Mouse (Mus musculus): ENCODE measurements around the gene Gper1.
A peak's percentile ranks its signal among the peaks of the same experiment; 100 is the strongest.
"Not testable (repeated sequence)": the region's sequence is repeated elsewhere in the genome, so short reads cannot be mapped to it uniquely, and the experiment has no call there.

Gper1 gene

DNA sequence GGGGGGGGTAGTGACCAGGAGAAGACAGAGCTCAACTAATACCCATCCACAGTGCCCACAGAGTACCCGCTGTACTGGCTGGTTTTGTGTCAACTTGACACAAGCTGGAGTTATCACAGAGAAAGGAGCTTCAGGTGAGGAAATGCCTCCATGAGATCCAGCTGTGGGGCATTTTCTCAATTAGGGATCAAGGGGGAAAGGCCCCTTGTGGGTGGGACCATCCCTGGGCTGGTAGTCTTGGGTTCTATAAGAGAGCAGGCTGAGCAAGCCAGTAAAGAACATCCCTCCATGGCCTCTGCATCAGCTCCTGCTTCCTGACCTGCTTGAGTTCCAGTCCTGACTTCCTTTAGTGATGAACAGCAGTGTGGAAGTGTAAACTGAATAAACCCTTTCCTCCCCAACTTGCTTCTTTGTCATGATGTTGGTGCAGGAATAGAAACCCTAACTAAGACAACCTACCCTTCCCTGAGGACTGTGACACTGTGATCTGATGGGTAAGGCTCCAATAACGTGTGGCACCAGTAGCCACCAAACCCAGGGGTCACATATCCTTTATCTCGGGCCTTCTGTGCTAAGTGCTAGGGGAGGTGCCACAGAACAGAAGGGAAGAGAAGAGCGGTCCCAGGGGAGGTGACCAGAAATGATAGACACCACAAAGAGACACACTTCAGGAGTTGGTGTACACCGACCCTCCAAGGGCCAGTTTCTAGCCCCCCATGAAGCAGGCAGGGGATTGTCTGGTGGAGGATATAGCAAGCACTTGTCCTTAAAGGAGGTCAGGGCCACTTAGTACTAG is 32.4 kb upstream of the Gper1 start:
- DNase-seq (ENCODE audit: low spot score in 2 of 2): not testable (repeated sequence)

- DNase-seq (ENCODE audit: low spot score in 2 of 2): no peak
Measured at GRCm38 (mm10) chr5:139391309-139391990, 31.5 kb upstream of the Gper1 start.

DNA sequence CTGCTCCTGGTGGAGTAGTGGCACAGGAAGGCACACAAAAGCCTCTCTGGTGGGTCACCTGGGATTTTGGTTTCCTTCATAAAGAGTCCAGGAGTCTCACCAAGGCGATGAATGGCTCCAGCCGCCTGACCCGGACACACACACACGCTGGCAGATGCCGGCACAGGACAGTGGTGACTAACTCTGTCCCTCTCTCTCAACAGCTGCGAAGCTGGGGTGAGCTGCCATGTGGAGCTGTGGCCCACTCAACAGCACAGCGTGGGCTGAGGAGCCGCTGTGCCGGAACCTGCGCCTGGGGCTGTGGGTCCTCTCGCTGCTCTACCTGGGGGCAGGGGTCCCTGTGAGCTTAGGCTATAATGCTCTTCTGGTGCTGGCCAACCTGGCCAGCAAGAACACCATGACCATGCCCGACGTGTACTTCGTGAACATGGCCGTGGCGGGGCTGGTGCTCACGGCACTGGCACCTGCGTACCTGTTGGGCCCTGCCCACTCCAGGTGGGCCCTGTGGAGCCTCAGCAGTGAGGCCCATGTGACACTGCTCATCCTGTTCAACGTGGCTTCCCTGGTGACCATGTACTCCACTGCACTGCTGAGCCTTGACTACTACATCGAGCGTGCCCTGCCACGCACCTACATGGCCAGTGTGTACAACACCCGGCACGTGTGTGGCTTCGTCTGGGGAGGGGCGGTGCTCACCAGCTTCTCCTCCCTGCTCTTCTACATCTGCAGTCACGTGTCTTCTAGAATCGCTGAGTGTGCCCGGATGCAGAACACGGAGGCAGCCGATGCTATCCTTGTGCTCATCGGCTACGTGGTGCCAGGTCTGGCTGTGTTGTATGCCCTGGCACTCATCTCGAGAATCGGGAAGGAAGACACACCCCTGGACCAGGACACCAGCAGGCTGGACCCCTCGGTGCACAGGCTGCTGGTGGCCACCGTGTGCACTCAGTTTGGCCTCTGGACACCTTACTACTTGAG is 30.4 kb upstream of the Gper1 start:
- DNase-seq (ENCODE audit: low spot score in 2 of 2): no peak

DNA sequence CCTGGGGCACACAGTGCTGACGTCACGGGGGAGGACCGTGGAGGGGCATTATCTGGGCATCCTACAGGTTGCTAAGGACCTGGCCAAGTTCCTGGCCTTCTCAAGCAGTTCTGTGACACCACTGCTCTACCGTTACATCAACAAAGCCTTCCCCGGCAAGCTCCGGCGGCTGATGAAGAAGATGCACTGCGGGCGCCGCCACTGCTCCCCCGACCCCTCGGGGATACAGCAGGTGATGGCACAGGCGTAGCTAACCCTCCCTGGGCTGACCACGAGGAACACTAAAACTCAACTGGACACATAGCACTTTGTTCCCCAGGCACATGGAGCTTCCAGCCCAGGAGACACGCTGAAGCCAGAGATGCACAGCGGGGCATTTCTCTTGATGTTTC is 29.8 kb upstream of the Gper1 start:
- no peak for DNase-seq (ENCODE audit: low spot score in 2 of 2)

DNA sequence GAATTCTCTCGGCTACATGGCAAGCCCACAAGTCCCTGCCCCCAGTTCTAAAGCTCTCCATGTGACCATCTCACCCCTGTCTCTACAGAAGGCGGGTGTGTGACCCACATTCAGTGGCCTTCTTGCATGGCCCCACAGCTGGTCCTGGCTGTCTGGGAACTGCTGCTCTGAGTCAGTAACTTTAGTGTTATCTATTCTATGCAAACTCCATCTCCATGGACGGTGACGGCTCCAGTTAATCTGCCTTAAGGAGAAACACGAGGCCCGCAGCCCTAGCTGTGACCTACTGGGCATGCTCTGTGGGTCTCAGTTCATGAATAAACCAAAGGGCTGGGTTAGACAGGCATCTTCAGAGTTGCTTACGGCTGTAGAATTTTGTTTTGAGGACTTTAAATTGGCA is 28.6 kb upstream of the Gper1 start:
- DNase-seq (ENCODE audit: low spot score in 2 of 2): no peak

DNA sequence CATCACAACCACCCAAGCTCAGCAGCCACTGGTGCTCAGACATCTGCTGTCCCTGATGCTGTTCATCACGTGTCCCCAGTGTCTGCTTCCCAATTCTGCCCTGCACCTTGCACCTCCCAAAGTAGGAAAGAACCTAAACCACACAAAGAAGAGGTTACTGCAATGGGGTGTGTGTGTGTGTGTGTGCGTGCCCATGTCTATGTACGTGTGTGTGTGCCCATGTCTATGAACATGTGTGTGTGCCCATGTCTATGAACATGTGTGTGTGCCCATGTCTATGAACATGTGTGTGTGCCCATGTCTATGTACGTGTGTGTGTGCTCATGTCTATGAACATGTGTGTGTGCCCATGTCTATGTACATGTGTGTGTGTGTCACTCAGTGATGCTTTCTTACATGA is 27.4 kb upstream of the Gper1 start:
- no peak for DNase-seq (ENCODE audit: low spot score in 2 of 2)

DNA sequence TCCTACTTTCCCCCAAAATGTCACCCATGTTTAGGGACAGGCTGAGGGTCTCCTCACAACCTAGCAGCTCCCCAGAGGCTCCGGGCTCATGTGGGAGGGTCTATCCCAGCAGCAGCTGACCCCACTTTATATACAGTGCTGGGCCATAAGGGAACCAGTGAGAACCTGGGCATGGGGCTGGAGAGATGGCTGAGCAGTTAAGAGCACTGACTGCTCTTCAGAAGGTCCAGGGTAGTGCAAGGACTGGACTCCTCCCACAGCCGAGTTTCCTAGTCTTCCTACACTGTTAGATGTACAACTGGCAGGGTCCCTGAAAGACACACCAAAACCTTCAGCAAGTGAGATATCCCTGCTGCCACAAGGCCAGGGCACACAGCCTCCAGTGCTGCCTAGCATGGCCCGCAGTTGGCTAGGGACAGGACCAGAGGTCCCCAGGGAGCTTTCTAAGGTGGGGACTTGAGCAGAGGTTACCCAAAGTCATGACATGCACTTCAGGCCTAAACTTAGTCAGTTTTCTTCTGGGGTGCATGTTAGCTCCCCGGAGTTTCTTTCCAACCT is 25.5 kb upstream of the Gper1 start:
- DNase-seq (ENCODE audit: low spot score in 2 of 2): no peak

DNA sequence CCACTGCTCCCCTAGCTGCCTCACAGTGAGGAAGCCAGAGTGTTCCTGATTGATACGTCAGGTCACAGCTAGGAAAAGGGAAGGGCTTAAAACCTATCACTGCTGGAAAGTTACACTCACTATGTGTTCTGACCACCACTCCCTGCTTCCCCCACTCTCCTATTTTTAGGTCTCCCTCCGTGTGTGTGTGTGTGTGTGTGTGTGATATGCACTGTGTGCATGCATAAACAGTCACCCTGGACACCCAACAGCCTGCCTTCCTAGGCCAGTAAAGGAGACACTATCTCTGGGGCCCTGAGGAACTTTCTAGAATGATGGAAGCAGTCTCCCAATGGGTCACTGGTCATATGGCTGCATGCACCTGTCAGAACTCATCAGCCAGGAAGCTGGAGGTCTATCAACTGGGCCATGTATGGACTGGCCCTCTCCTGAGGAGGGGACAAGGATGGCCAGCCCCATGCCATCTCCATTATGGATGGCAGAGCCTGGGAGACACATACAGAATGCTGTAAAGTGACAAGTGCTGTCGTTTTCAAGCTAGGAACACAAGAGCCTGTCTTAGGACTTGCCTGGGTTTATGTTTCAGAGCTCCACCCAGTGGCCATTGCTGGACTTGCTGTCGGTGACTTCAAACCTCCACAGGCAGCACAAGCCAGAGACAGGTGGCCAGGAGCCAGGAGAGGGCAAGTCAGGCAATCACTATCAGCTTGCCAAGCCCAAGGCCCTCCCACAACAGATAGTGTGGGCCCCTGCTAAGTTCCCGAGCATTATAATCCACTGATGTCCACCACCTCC is 24.8 kb upstream of the Gper1 start:
- DNase-seq (ENCODE audit: low spot score in 2 of 2): peak; percentile 83 to 88

- DNase-seq (ENCODE audit: low spot score in 2 of 2): no peak
Measured at GRCm38 (mm10) chr5:139398786-139399185, 24.2 kb upstream of the Gper1 start.

DNA sequence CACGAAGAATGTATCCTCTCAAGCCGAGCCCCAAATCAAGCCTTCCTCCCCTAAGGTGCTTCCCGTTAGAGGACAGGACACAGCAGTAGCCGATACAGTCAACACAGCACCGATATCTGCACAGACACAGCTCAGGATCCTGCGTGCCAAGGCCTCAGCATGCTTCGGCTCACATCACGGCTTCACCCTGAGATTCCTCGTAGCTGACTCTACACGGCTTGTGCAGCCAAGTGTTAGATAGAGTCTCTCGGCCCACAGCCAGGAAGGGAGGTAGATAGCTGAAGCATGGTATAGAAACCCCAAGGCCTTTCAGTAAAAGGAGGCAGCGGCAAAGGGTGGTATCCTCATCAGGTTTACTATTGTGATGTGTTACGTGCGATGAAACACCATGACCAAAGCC is 23.0 kb upstream of the Gper1 start:
- no peak for DNase-seq (ENCODE audit: low spot score in 2 of 2)

GRCm38 (mm10) chr5:139402106-139402505 is 20.8 kb upstream of the Gper1 start:
- no peak for DNase-seq (ENCODE audit: low spot score in 2 of 2)

DNA sequence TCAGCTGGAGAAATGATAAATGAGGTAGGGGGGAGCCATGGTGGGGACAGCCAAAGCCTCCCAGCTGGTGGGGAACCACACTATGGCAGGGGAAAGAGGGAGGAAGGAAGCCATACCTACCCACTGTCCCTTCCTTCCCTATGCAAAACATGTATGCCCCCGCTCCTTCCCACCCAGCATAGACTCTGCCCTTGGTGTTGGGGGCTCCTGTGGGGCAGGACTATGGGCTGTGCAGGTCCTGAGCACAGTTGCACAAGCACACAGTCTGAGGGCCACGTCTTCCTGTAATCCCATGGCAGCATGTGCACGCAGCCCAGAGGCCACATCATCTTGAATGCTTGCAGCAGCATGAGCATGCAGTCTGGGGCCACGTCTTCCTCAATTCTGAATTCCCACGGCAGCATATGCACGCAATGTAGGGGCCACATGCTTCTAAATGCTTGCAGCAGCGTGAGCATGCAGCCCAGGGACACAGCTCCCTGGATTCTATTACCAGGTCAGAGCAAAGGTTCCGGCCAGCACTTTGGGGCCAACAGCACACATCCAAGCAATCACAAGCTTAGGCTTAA is 19.2 kb upstream of the Gper1 start:
- no peak for DNase-seq (ENCODE audit: low spot score in 2 of 2)

DNA sequence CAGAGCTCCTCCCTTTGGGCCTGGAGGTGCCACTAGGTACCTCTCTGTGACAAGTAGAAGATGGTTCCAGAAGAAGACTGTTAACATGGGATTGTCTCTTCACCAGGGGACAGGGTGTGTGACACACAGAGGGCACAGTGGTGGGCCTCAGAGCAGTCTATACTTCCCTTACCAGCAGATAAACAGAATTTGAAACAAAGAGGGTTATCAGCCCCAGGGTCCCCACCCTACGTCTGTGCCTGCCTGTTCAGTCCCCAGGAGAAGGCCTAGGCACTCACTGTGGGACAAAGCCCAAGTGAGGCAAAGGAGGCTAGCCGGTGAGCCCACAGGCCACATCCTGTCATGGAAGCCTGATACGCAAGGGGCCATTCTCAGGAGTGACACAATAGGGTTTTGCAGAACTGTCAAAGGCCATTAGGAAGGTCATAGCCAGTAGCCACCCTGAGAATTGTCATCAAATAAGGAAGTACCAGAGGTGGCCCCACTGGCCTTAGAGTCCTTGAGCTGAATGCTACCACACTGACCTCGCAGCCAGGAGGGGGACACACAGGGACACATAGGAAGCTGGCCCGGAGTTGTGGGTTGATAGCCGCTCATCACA is 18.1 kb upstream of the Gper1 start, which contains the start of gene C130050O18Rik:
C130050O18Rik (plus strand) TSS at position 480 of the 601 bp plus-strand sequence.
- DNase-seq (ENCODE audit: low spot score in 2 of 2): peak in 1 of 2 experiments; percentile 43

DNA sequence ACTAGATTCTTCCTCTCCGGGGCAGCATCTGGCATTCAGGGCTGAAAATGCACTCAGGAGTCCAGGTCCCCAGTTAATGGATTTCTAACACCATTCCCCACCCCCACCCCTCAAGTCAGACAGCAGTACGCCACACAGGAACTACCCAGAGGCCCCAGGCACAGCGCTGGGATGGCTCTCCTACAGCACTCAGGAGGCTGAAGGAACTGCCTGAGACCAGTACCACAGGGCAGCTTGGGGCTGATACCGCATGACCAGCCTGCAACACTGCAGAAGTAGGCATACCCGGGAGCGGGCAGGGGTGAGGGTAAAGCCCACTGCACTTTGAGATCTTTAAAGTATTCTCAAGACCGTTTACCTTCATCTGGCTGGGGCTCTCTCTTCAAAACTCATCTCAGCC is 17.5 kb upstream of the Gper1 start:
- DNase-seq (ENCODE audit: low spot score in 2 of 2): no peak

DNA sequence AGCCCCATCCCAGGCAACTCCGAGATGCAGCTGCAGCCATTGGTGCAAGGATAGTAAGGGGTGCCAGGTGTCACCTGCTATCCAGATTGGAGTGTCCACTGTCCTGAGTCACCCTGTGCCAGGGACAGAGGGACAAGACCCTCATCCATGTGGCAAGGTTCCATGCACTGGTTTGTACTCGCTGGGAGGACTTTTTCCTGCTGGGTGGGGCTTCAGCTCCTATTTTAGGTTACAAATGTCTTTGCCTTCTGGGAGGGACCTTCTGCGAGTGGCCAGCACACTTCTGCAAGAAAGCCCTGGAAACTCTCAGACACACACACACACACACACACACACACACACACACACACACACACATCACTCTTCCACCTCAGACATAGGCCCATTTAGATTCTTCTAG is 17.0 kb upstream of the Gper1 start:
- DNase-seq (ENCODE audit: low spot score in 2 of 2): no peak

- no peak for DNase-seq (ENCODE audit: low spot score in 2 of 2)
Measured at GRCm38 (mm10) chr5:139407121-139407885, 15.6 kb upstream of the Gper1 start.

DNA sequence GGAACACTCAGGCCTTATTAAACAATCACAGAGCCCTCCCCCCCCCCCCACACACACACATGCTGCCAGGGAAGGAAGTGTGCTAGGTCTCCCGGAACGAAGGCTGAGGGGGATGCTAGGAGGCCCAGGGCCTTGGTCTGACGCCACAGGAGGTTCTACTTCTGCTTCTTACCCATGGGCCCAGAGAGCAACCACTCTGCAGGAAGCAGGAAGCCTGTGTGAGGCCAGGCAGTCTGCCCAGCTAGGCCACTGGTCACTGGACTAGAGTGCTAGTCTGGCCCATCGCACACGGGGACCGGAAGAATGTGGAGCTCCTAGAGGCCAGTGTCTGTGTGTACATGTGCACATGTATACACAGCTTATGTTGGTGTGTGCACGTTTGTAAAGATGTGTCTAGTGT is 14.4 kb upstream of the Gper1 start:
- DNase-seq (ENCODE audit: low spot score in 2 of 2): peak; percentile 59 to 63

GRCm38 (mm10) chr5:139409412-139409811 is 13.5 kb upstream of the Gper1 start:
- no peak for DNase-seq (ENCODE audit: low spot score in 2 of 2)

GRCm38 (mm10) chr5:139410056-139410455 is 12.9 kb upstream of the Gper1 start:
- DNase-seq (ENCODE audit: low spot score in 2 of 2): no peak

All from spleen, postnatal 36 days (tissue).